ENCODE assay signal across 22 mouse cellular contexts in genomic region chr11:91133753-91134270, GRCm38 (mm10).
DNase-seq lines count a peak whose midpoint lies in the region; ATAC-seq and TF ChIP-seq lines count a peak whose summit lies in the region.
"Had no signal": no experiment of that assay in that cellular context is flagged by ENCODE, and none has a peak within 500 bp of the region (broad histone marks: within the 10 kb centered on the region; RNA-seq: fewer than 3 reads in every experiment).

No protein-coding gene starts in this region.

- H3K4me2 ChIP-seq in kidney, postnatal 0 days (ENCODE audit: low read length) = no peak overlapping the region
- H3K4me2 ChIP-seq in lung, postnatal 0 days (replicated peaks; ENCODE audit: low read depth, low read length) = no peak overlapping the region
- H3K4me2 ChIP-seq in neural tube, embryonic 13.5 days = no peak overlapping the region
- H3K4me2 ChIP-seq: embryonic facial prominence, embryonic 12.5 days; heart, embryonic 13.5 days; limb, embryonic 12.5 days; liver, embryonic 15.5 days had no signal

- 59% methylated on average over 9 of the region's 9 CpGs for WGBS in kidney, postnatal 0 days
- WGBS in lung, postnatal 0 days = 52% methylated on average over 9 of the region's 9 CpGs
- 50% methylated on average over 9 of the region's 9 CpGs for WGBS in neural tube, embryonic 13.5 days

- peak; percentile 36 for DNase-seq in kidney, postnatal 0 days (ENCODE audit: low spot score)
- DNase-seq in kidney, postnatal 4 days = no peak
- DNase-seq in lung, postnatal 0 days (ENCODE audit: low spot score) = peak; percentile 9
- no peak for DNase-seq in lung, postnatal 4 days
- DNase-seq in neural tube, embryonic 10.5 days (ENCODE audit: extremely low spot score, low spot score) = no peak
- no peak for DNase-seq in thymus, postnatal 14 days
- DNase-seq: cerebellum, adult 11-12 months; cerebellum, adult 9-11 months; gastrocnemius, postnatal 10 days; heart, postnatal 10 days; kidney, adult 18-20 months; lung, postnatal 36 days had no signal

- no peak for ATAC-seq in kidney, postnatal 0 days (replicated peaks; ENCODE audit: low FRiP score, low read depth)
- no peak for ATAC-seq in lung, postnatal 0 days
- ATAC-seq in neural tube, embryonic 13.5 days (ENCODE audit: low read depth) = no peak
- ATAC-seq: hindbrain, embryonic 16.5 days; Patski had no signal

- H3K27me3 ChIP-seq in kidney, postnatal 0 days (ENCODE audit: insufficient read depth, low read length) = no peaks in the 10 kb centered on the region
- no peaks in the 10 kb centered on the region for H3K27me3 ChIP-seq in lung, postnatal 0 days (replicated peaks; ENCODE audit: insufficient read depth, low read length)
- H3K27me3 ChIP-seq in neural tube, embryonic 13.5 days = no peaks in the 10 kb centered on the region
- H3K27me3 ChIP-seq: embryonic facial prominence, embryonic 12.5 days; heart, embryonic 13.5 days; limb, embryonic 12.5 days; liver, embryonic 15.5 days; megakaryocyte, embryonic 14.5 days had no signal

- H3K36me3 ChIP-seq in kidney, postnatal 0 days (ENCODE audit: insufficient read depth, low read length) = no peaks in the 10 kb centered on the region
- no peaks in the 10 kb centered on the region for H3K36me3 ChIP-seq in lung, postnatal 0 days (ENCODE audit: insufficient read depth, low read length)
- H3K36me3 ChIP-seq in neural tube, embryonic 13.5 days = no peaks in the 10 kb centered on the region
- H3K36me3 ChIP-seq: embryonic facial prominence, embryonic 12.5 days; heart, embryonic 13.5 days; hindbrain, embryonic 10.5 days; limb, embryonic 12.5 days; liver, embryonic 15.5 days had no signal

- TF ChIP-seq CTCF in kidney, postnatal 0 days (IDR thresholded peaks at IDR 0.05; ENCODE audit: low read depth) = no peak
- TF ChIP-seq CTCF in lung, postnatal 0 days (IDR thresholded peaks at IDR 0.05) = no peak

- H3K4me3 ChIP-seq in kidney, postnatal 0 days (replicated peaks; ENCODE audit: low read depth, low read length) = no peak overlapping the region
- no peak overlapping the region for H3K4me3 ChIP-seq in lung, postnatal 0 days (ENCODE audit: low read depth, low read length)
- no peak overlapping the region for H3K4me3 ChIP-seq in neural tube, embryonic 13.5 days
- H3K4me3 ChIP-seq: embryonic facial prominence, embryonic 12.5 days; heart, embryonic 13.5 days; hindbrain, embryonic 10.5 days; left cerebral cortex, adult 2 months; limb, embryonic 12.5 days; liver, embryonic 15.5 days; megakaryocyte, embryonic 14.5 days had no signal

- no peaks in the 10 kb centered on the region for H3K9me3 ChIP-seq in kidney, postnatal 0 days (replicated peaks; ENCODE audit: low read length)
- H3K9me3 ChIP-seq in lung, postnatal 0 days (ENCODE audit: low read length) = no peaks in the 10 kb centered on the region
- no peaks in the 10 kb centered on the region for H3K9me3 ChIP-seq in neural tube, embryonic 13.5 days
- H3K9me3 ChIP-seq: embryonic facial prominence, embryonic 12.5 days; heart, embryonic 13.5 days; hindbrain, embryonic 10.5 days; limb, embryonic 12.5 days; liver, embryonic 15.5 days had no signal

- TF ChIP-seq EP300 in lung, postnatal 0 days (IDR thresholded peaks at IDR 0.05) = no peak

- H3K4me1 ChIP-seq in kidney, postnatal 0 days (replicated peaks; ENCODE audit: insufficient read depth, low read length) = no peaks in the 10 kb centered on the region
- no peaks in the 10 kb centered on the region for H3K4me1 ChIP-seq in lung, postnatal 0 days (ENCODE audit: insufficient read depth, low read depth, low read length)
- H3K4me1 ChIP-seq in neural tube, embryonic 13.5 days (replicated peaks) = peaks cover 23% of the 10 kb centered on the region
- H3K4me1 ChIP-seq: embryonic facial prominence, embryonic 12.5 days; heart, embryonic 13.5 days; limb, embryonic 12.5 days; liver, embryonic 15.5 days; megakaryocyte, embryonic 14.5 days had no signal

- no peak overlapping the region for H3K27ac ChIP-seq in kidney, postnatal 0 days
- no peak overlapping the region for H3K27ac ChIP-seq in lung, postnatal 0 days (ENCODE audit: low read length)
- 0 out of 2 replicates have a peak overlapping the region, but pooled peaks have one; percentile 23 for H3K27ac ChIP-seq in neural tube, embryonic 13.5 days (replicated peaks)
- H3K27ac ChIP-seq: embryonic facial prominence, embryonic 12.5 days; heart, embryonic 13.5 days; hindbrain, embryonic 10.5 days; left cerebral cortex, adult 2 months; limb, embryonic 12.5 days; liver, embryonic 15.5 days had no signal

- no peak overlapping the region for H3K9ac ChIP-seq in kidney, postnatal 0 days (ENCODE audit: low read depth, low read length)
- H3K9ac ChIP-seq in lung, postnatal 0 days (replicated peaks; ENCODE audit: low read depth) = no peak overlapping the region
- H3K9ac ChIP-seq in neural tube, embryonic 13.5 days = no peak overlapping the region
- H3K9ac ChIP-seq: embryonic facial prominence, embryonic 12.5 days; heart, embryonic 13.5 days; limb, embryonic 12.5 days; liver, embryonic 15.5 days had no signal

Comparison
In these comparisons a context has a peak if more than half of its experiments do, and no peak if none do; other contexts are left out.
1. DNase-seq: peak in kidney, postnatal 0 days (single experiment) and lung, postnatal 0 days (single experiment); none in kidney, postnatal 4 days (0 of 2), lung, postnatal 4 days (0 of 2), neural tube, embryonic 10.5 days (single experiment) and thymus, postnatal 14 days (single experiment).